Mouse (Mus musculus) neural tube, embryonic 13.5 days (tissue): ENCODE data around the gene Cdk8. TPM values are rescaled to one million over a fixed set of nuclear protein-coding genes. Genes with fewer than 3 reads are reported as not detected.
A peak's percentile ranks its signal among the peaks of the same experiment; 100 is the strongest.

Source experiments
- ATAC-seq: fragments of 200-750 bp; cut with Nextera tagmentation; 2 replicates; pipeline ENCODE4 v1.8.0; 2017; ENCODE audit warnings: low read depth, mild to moderate bottlenecking, moderate TSS enrichment, moderate library complexity
- H3K27ac ChIP-seq: fragments of 300-500 bp; sonication (generic); replicated peaks from 2 replicates; pipeline ENCODE4 v1.5.1; 2015; ENCODE audit warnings: moderate library complexity, mild to moderate bottlenecking, inconsistent platforms
- H3K27me3 ChIP-seq: fragments of 300-500 bp; sonication (generic); 2 replicates; pipeline ENCODE4 v1.6.1; 2015; ENCODE audit warnings: mild to moderate bottlenecking, inconsistent platforms
- H3K36me3 ChIP-seq: fragments of 300-500 bp; sonication (generic); 2 replicates; pipeline ENCODE4 v1.6.1; 2015; ENCODE audit warnings: mild to moderate bottlenecking, inconsistent platforms
- H3K4me1 ChIP-seq: fragments of 300-500 bp; sonication (generic); replicated peaks from 2 replicates; pipeline ENCODE4 v1.6.1; 2015; ENCODE audit warnings: inconsistent platforms
- H3K4me2 ChIP-seq: fragments of 300-500 bp; sonication (generic); 2 replicates; pipeline ENCODE4 v1.6.1; 2015; ENCODE audit warnings: inconsistent platforms, mild to moderate bottlenecking, moderate library complexity
- H3K4me3 ChIP-seq: fragments of 300-500 bp; sonication (generic); 2 replicates; pipeline ENCODE4 v1.5.1; 2015; ENCODE audit warnings: mild to moderate bottlenecking, inconsistent platforms
- H3K9ac ChIP-seq: fragments of 300-500 bp; sonication (generic); 2 replicates; pipeline ENCODE4 v1.6.1; 2015; ENCODE audit warnings: moderate library complexity, mild to moderate bottlenecking, inconsistent platforms
- H3K9me3 ChIP-seq: fragments of 300-500 bp; sonication (generic); 2 replicates; pipeline ENCODE4 v1.6.1; 2016; ENCODE audit warnings: inconsistent platforms
- WGBS: fragments of 180-500 bp; shearing (Covaris S2); methylation state at CpG from one replicate; pipeline ENCODE4 v1.1.7; 2015; 5-methylcytosine and 5-hydroxymethylcytosine counted together
- polyA plus RNA-seq: library from polyadenylated mRNA; unstranded; fragments of >200 nt; fragmentation: Nextera tagmentation; extraction: Ambion mirVana; gene quantifications from 2 replicates; pipeline ENCODE4 v1.2.1, GENCODE M21; 2015

Gene Cdk8
- polyA plus RNA-seq, 1 experiment from 2014 or later = 21.7 TPM

DNA sequence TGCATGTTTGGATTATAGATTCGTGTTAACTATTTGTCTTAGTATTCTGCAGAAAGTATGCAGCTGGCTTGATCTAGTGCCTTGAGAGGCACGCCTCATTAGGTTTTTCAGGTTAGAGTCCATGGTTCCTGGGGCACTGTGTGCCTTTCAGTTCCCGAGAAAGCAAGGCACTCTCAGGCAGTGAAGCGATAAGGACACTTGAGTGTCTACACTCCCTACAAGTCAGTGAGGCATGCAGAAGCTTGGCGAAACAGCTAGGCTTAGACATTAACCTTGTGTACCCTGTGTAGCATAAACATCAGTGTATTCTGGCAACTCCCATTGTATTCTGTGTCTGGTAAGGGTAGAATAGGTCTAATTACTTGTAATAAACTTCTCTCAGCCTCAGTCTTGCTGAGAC, 25.5 kb upstream of the Cdk8 start:
- Histone ChIP-seq H3K4me3 (no peak overlapping the region), H3K4me2 (no peak overlapping the region), H3K9me3 (peaks cover 8% of the 10 kb centered on the region; the same call in 1 of the 2 replicates), H3K4me1 (no peaks in the 10 kb centered on the region), H3K9ac (no peak overlapping the region), H3K36me3 (peaks cover 92% of the 10 kb centered on the region), H3K27me3 (no peaks in the 10 kb centered on the region), H3K27ac (no peak overlapping the region)
- ATAC-seq = no peak
- 95% methylated on average over 5 of the region's 5 CpGs for WGBS

DNA sequence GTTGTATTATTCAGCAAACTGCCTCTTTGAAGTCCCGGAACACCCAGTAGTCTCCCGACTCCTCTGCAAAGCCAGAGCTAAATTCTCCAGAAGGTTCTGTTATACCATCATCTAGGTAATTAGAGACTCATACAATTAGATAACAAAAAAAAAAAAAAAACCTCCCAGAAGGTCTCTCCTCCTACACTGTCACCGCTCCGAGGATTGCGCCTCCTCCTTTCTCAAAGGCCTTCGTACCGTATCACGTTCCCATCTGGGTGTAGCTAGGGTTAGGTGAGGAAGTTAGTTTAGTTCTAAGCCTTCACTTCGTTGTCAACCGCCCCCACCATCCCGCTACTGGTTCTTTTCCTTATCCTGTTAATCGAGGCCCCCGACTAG, 10.5 kb upstream of the Cdk8 start:
- H3K9ac ChIP-seq = peak overlapping the region; percentile 87
- H3K36me3 ChIP-seq = peaks cover 38% of the 10 kb centered on the region
- peak overlapping the region; percentile 98; the same call in 1 of the 2 replicates for H3K27ac ChIP-seq
- peaks cover 27% of the 10 kb centered on the region for H3K4me1 ChIP-seq
- no peaks in the 10 kb centered on the region for H3K27me3 ChIP-seq
- H3K4me3 ChIP-seq = peak overlapping the region; percentile 73
- WGBS = 8% methylated on average over 13 of the region's 13 CpGs
- peak overlapping the region; percentile 74 for H3K4me2 ChIP-seq
- no peaks in the 10 kb centered on the region for H3K9me3 ChIP-seq
- peak; percentile 70 for ATAC-seq

DNA sequence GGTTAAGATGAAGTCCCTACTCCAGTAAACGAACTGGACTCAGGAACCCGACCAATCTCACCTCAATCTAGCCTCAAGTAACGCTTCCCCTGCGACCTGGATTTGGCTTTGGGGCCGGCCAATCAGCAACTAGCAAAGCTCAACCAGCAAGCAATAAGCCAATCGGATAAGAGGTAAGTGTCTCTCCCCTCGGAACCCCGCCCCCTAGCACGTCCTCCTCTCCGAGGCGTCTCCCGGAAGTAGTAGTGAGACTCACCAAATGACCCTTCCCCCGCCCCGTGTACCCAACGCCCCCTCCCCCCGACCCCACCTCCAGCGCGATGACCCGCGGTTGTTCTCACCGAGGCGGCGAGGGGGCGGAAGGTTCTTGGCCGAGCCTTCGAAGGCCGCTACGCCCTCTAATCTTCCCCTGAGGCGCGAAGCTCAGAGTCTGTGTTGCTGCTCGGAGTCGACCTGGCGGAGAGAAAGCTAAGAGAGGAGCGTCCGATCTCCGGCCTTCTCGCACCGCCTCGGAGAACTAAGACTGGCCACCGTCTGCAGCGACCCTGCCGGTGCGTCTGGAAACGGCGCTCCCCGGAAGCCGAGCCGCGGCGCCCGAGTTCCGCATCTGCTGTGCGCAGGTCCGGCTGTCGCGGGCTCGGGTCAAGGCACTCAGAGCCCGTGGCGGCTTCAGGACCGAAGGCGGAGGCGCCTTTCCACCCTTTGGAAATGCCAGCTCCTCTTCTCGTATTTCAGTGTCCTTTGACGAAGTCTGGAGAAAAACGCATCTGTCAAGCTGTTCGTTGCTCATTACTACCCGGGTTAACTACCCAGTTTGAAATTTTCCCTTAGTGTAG, 9.9 kb upstream of the Cdk8 start, which contains the start of gene Rnf6:
Gene Rnf6, minus strand, starts transcription at position 677 of the 836 bp plus-strand sequence.
- H3K27ac ChIP-seq = peak within 1 kb of the TSS; percentile 98
- peak; percentile 99 for ATAC-seq
- H3K9ac ChIP-seq = peak within 1 kb of the TSS; percentile 87
- peak within 1 kb of the TSS; percentile 73 for H3K4me3 ChIP-seq
- H3K36me3 ChIP-seq = peaks cover 32% of the 10 kb centered on the region
- H3K27me3 ChIP-seq = no peaks in the 10 kb centered on the region
- under 1% methylated on average over 67 of the region's 67 CpGs for WGBS
- H3K4me2 ChIP-seq = peak within 1 kb of the TSS; percentile 74
- H3K4me1 ChIP-seq = peaks cover 27% of the 10 kb centered on the region
- no peaks in the 10 kb centered on the region for H3K9me3 ChIP-seq

DNA sequence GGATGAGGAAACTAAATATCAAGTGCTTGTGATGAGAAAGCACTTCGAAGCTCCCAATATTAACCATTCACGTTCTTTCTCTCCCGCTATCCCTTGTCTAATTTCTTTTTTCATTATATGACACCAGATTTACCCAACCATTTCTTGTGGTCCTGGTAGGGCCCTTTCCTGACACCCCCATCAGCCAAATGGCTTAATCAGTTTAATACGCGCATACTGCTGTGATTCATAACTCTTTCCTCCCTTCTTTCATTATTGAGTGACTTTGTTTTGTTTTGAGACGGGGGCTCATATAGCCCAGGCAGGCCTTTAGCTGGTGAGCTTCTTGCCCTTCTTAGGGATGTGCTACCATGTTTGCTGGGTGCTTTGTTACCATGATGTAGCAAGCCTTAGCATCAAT, 9.3 kb upstream of the Cdk8 start:
- no peaks in the 10 kb centered on the region for H3K27me3 ChIP-seq
- peak overlapping the region; percentile 74 for H3K4me2 ChIP-seq
- H3K9me3 ChIP-seq = no peaks in the 10 kb centered on the region
- H3K4me3 ChIP-seq = peak overlapping the region; percentile 73
- H3K27ac ChIP-seq = peak overlapping the region; percentile 98
- H3K9ac ChIP-seq = peak overlapping the region; percentile 87
- no peak for ATAC-seq
- H3K36me3 ChIP-seq = peaks cover 26% of the 10 kb centered on the region
- H3K4me1 ChIP-seq = peaks cover 27% of the 10 kb centered on the region
- 32% methylated on average over 6 of the region's 6 CpGs for WGBS

GRCm38 (mm10) chr5:146223786-146224185, 7.2 kb upstream of the Cdk8 start:
- no peak overlapping the region for H3K4me3 ChIP-seq
- H3K27me3 ChIP-seq = no peaks in the 10 kb centered on the region
- no peak for ATAC-seq
- no peaks in the 10 kb centered on the region for H3K9me3 ChIP-seq
- 82% methylated on average over 5 of the region's 5 CpGs for WGBS
- peaks cover 10% of the 10 kb centered on the region for H3K36me3 ChIP-seq
- no peak overlapping the region for H3K9ac ChIP-seq
- H3K27ac ChIP-seq = no peak overlapping the region
- H3K4me1 ChIP-seq = peaks cover 27% of the 10 kb centered on the region
- no peak overlapping the region for H3K4me2 ChIP-seq

GRCm38 (mm10) chr5:146227496-146227895, 3.5 kb upstream of the Cdk8 start:
- Histone ChIP-seq H3K36me3 (no peaks in the 10 kb centered on the region), H3K9me3 (no peaks in the 10 kb centered on the region), H3K27me3 (no peaks in the 10 kb centered on the region), H3K4me1 (peaks cover 8% of the 10 kb centered on the region), H3K9ac (no peak overlapping the region), H3K27ac (no peak overlapping the region), H3K4me3 (no peak overlapping the region), H3K4me2 (no peak overlapping the region)
- WGBS = 87% methylated on average over 8 of the region's 8 CpGs
- ATAC-seq = no peak

GRCm38 (mm10) chr5:146229869-146230650, 970 bp upstream of the Cdk8 start:
- no peaks in the 10 kb centered on the region for H3K36me3 ChIP-seq
- ATAC-seq = peak; percentile 10
- no peaks in the 10 kb centered on the region for H3K9me3 ChIP-seq
- H3K4me2 ChIP-seq = peak overlapping the region; percentile 87
- H3K9ac ChIP-seq = peak overlapping the region; percentile 91
- H3K4me3 ChIP-seq = peak overlapping the region; percentile 84
- no peaks in the 10 kb centered on the region for H3K27me3 ChIP-seq
- WGBS = 56% methylated on average over 17 of the region's 17 CpGs
- H3K27ac ChIP-seq = peak overlapping the region; percentile 92
- H3K4me1 ChIP-seq = peaks cover 26% of the 10 kb centered on the region

DNA sequence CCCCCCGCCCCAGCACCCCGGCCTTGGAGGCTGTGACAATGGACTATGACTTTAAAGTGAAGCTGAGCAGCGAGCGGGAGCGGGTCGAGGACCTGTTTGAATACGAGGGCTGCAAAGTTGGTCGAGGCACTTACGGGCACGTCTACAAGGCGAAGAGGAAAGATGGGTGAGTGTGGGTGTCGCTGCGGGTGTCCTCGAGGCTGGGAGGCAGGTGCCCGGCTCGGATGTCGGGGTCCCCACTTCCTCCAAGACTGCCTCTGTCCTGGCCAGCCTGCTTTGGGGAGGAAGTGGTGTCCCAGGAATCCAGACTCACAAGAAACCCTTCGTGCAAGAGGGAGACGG, 596 bp downstream of the Cdk8 start:
- ATAC-seq = peak; percentile 43
- Histone ChIP-seq H3K9ac (peak overlapping the region; percentile 91), H3K9me3 (no peaks in the 10 kb centered on the region), H3K4me3 (peak overlapping the region; percentile 84), H3K4me1 (peaks cover 36% of the 10 kb centered on the region), H3K36me3 (no peaks in the 10 kb centered on the region), H3K27ac (peak overlapping the region; percentile 92), H3K27me3 (no peaks in the 10 kb centered on the region), H3K4me2 (peak overlapping the region; percentile 87)
- 0% methylated on average over 19 of the region's 19 CpGs for WGBS

- peak overlapping the region; percentile 91 for H3K9ac ChIP-seq
- no peaks in the 10 kb centered on the region for H3K27me3 ChIP-seq
- no peaks in the 10 kb centered on the region for H3K9me3 ChIP-seq
- H3K36me3 ChIP-seq = no peaks in the 10 kb centered on the region
- peaks cover 41% of the 10 kb centered on the region for H3K4me1 ChIP-seq
- peak overlapping the region; percentile 84 for H3K4me3 ChIP-seq
- H3K4me2 ChIP-seq = peak overlapping the region; percentile 87
- no peak for ATAC-seq
- H3K27ac ChIP-seq = peak overlapping the region; percentile 92
- 36% methylated on average over 6 of the region's 6 CpGs for WGBS
Observed at GRCm38 (mm10) chr5:146232056-146232675, 1.1 kb downstream of the Cdk8 start.

DNA sequence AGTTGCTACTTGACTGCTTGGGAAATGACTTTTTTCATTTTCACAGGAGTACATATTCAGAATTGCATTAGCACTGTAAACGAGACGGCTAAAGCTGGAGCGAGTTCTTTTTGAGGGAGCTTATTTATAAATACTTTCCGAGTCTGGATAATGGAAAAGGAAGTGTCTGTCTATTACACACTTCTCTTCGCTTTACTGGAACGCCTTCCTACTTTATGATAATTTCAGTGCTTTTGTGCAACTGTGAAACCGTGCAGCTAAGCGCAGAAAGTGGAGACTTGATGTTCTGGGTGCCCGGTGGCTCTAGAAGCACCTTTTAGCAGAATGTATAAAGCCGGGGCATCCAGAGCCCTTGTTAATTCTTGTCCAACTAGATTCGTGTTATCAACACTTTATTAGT, 1.8 kb downstream of the Cdk8 start:
- H3K9me3 ChIP-seq = no peaks in the 10 kb centered on the region
- no peaks in the 10 kb centered on the region for H3K27me3 ChIP-seq
- no peaks in the 10 kb centered on the region for H3K36me3 ChIP-seq
- 68% methylated on average over 11 of the region's 11 CpGs for WGBS
- H3K4me1 ChIP-seq = peaks cover 41% of the 10 kb centered on the region
- ATAC-seq = no peak
- H3K9ac ChIP-seq = peak overlapping the region; percentile 91
- peak overlapping the region; percentile 84 for H3K4me3 ChIP-seq
- peak overlapping the region; percentile 87 for H3K4me2 ChIP-seq
- no peak overlapping the region for H3K27ac ChIP-seq

DNA sequence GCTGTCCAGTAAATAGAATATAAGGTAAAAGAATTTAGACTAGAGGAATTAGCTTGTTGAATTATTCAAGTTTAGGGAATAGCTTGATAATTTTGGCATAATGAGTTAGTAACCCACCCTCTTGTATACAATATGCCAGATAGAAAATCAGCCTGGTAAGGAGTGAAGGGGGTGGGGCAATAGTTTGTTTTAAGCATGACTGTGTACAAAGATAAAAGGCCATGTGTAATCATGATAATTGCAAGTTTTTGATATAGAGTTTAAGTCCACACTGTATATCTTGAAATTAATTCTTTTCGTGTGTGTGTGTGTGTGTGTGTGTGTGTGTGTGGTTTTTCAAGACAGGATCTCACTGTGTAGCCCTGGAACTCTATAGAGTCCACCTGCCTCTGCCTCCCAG, 3.3 kb downstream of the Cdk8 start:
- Histone ChIP-seq H3K27ac (no peak overlapping the region), H3K36me3 (no peaks in the 10 kb centered on the region), H3K4me3 (no peak overlapping the region), H3K27me3 (no peaks in the 10 kb centered on the region), H3K9me3 (no peaks in the 10 kb centered on the region), H3K4me1 (peaks cover 45% of the 10 kb centered on the region), H3K9ac (no peak overlapping the region), H3K4me2 (no peak overlapping the region)
- 84% methylated on average over 1 of the region's 1 CpGs for WGBS
- no peak for ATAC-seq

GRCm38 (mm10) chr5:146238274-146238673, 7.2 kb downstream of the Cdk8 start:
- ATAC-seq = no peak
- no peak overlapping the region for H3K27ac ChIP-seq
- WGBS = 86% methylated on average over 10 of the region's 10 CpGs
- H3K27me3 ChIP-seq = no peaks in the 10 kb centered on the region
- no peak overlapping the region for H3K4me3 ChIP-seq
- no peaks in the 10 kb centered on the region for H3K9me3 ChIP-seq
- H3K4me1 ChIP-seq = peaks cover 33% of the 10 kb centered on the region
- no peaks in the 10 kb centered on the region for H3K36me3 ChIP-seq
- no peak overlapping the region for H3K4me2 ChIP-seq
- no peak overlapping the region for H3K9ac ChIP-seq
